Mouse (Mus musculus) urinary bladder, adult 2 months (tissue): ENCODE results near the gene Mrtfb. TPM values are rescaled to one million over a fixed set of nuclear protein-coding genes. Genes with fewer than 3 reads are reported as not detected.

ENCODE experiments used
- DNase-seq: peaks from one replicate; pipeline ENCODE4 v3.0.0; 2022; ENCODE audit warnings: low spot score
- polyA plus RNA-seq: library from polyadenylated mRNA; depleted of rRNA; stranded (reverse); fragments of >200 nt; gene quantifications from 2 replicates; pipeline ENCODE4 v1.2.3, GENCODE M21; 2012

The Mrtfb gene
- polyA plus RNA-seq, 1 experiment, result 8.1 TPM

DNA sequence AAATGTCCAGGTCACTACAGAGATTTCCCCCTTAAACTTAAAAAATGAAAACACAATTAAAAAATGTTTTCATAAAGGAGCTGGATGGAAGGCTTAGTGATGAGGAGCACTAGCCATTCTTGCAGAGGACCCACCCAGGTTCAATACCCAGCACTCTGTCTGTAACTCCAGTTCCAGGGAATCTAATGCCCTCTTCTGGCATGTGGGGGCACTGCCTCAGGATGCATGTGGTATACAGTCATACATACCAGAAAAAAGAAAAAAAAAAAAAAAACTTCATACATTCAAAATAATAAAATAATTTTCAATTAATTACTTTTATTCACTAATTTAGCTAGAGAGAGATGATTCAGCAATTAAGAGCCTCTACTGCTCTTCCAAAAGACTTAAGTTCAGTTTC is 95.0 kb downstream of the Mrtfb start:
- DNase-seq, result no peak

DNA sequence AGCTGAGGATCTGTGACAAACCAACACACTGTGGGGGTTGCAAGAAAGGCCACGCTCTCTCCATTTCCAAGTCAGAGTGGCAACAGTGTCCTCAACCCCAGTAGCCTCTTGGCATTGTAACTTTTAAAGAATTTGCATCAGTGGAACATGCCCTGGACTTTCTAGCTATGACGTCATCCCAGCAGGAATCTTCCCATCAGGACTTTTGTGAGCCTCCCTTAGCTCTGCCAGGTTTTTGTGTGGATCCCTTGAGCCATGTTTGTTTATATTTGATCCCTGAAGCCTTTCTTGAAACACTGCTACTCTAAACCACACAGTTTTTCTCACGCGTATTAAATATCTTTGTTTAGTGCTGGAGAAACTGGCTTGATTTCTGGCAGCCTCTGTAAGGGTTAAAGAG is 97.6 kb downstream of the Mrtfb start:
- DNase-seq, result no peak

DNA sequence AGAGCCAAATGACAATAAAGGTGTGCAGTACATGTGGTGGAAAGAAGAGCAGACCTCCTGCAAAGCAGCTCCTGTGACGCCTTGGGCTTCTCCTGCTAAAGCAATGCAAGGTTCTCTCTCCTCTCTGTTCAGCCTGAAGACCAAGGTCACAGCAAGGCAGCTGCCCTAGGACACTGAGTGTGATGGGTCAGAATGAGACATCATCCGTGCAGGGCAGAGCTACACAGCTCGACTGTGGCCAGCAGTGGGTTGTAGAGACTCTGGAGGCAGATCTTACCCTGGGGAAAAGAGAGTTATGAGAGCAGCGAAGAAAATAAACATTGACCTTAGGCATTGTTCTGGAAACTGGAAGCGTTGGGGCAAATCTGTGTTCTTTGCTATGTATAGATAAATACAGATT is 98.2 kb downstream of the Mrtfb start:
- no peak for DNase-seq

DNA sequence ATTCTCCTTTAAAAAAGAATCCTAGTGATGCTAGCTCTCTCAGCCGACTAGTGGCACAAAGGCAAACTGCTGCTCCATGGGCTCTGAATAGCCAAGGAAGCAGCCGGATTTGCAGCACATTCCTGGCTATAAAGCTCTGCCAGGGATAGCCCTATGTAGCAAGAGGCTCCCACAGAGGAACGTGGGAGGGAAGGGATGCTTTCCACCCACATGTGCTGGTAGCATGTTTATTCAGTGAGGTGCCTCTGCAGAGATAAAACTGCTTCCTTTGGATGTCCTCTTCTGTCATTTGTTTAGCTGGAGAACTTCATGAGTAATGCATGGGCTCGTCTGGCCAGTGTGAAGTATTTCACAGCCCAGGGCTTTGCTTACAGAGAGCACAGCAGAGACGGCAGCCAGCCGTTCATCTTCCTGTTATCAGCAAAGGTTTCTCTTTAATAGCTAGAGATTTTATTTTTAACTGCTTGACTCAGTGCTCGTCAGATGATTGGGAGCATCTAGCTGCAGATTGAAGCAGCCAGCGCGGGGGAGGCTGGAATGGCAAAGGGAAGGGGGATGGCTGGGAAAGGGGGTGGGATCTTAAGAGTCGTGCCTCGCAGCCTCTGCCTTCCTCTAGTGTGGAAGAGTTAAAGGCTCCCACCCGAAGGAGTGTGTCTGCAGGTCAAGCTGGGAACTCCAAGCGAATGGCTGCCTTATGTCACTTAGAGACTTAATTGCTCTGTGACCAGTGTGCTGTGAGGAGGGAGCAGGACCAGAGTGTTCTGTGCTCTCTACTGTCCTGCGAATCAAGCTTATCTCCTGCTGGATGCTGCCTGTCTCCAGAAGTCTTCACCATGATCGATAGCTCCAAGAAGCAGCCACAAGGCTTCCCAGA is 101.8 kb downstream of the Mrtfb start:
- no peak for DNase-seq

DNA sequence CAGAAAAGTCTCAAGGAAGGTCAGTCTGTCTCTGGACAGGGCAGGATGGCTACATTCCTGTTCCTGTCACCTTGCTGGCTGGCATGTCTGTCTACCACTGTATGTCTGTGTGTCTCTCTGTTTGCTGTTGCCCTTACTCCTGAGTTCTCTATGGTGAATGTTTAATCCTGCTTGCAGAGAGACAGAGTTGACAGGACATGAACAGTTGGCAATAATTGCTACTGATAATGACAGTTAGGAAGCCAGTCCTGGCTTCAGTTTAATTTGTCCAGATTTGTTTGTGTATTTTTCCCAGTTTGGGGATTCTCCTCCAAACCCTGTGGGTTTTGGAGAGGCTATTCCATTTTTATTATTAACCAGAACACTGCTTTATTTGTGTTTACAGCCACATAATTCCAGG is 102.5 kb downstream of the Mrtfb start:
- no peak for DNase-seq

DNA sequence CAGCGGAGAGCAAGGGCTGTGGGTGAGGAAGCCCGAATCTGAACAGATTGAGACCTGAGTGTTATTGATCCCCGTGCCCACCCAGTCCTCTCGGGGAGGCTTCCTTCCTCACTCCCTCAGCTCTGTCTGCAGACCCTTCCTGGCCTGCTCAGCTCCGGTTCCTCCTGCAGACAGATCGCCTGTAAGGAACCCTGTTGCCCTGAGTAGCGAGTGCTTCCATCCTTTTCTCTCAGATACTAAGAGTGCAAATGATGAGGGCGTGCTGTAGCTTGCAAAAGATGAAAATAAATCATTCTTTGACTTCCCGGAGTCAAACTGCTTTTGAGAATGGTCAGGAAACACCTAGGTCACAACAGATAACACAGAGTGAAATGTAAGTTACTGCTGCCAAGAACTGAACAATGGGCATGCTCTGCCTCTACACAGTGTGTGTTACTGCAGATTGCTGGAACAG is 103.2 kb downstream of the Mrtfb start:
- no peak for DNase-seq

DNA sequence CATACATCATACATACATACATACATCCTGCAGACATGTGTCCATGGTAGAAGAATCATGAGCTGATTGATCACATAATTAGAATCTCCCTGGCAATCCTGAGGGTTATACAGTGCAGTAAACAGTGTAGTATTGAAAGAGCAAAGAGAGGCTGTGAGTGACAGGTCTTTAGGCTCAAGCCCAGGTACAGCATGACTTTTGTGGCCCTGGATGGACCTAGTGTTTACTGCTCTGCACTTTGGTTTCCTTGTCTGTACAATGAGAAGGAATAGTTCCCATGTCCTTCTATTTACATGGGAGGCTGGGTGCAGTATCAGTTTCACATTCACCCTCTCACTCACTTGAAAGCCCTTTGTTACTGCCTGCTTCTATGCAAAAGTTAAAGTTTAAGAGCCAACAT is 103.9 kb downstream of the Mrtfb start:
- DNase-seq, result no peak

DNA sequence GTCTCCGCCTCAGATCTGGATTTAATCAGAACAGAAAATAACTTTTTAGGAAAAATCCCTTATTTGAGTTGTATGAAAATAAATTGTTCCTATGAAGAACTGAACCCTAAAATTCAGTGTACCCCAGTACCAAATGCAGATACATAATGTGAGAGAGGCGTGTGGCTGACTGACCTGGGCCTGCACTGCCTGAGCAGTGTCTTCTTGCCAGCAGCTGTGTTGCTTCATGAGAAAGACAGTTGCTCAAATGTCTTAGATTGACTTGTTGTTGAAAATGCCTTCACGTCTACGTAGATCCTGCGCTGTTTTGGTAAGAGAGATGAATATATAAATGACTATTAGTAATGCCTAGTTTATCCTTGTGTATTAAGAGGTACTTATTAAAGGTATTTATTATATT is 104.6 kb downstream of the Mrtfb start:
- DNase-seq, result no peak

DNA sequence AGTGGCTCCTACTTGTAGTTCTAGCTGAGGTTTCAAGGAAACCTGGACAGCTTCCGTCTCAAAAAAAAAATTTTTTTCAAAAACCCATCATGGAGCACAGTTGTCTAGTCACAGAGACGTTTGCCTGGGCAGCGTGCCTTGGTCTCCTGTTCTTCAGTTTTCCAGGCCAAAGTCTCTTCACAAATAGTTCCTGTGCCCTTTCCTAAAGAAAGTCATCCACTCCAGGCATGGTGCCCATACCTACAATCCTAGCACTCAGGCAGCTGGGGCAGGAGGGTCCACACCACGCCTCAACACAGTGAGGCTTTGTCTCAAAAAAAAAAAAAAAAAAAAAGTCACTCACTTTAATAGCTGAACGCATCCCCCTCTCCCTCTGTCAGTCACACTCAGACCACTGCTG is 106.9 kb downstream of the Mrtfb start:
- DNase-seq, result no peak

DNA sequence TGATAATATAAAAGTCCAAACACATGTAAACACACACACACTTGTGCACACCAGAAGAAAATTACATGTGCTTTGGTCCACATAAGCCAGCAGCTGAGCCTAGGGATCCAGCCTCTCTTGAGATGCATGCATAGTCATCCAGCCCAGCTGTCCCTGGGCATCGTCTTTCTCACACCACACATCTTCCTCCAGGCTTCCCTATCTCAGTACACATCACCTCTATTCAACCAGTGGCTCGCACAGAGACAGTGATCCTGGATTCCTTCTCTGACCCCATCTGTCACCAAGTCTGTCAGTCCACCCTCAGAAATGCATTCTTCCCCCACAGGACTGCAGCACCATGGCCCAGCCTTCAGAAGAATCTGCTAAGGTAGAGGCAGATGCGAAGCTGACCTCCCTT is 107.9 kb downstream of the Mrtfb start:
- no peak for DNase-seq

DNA sequence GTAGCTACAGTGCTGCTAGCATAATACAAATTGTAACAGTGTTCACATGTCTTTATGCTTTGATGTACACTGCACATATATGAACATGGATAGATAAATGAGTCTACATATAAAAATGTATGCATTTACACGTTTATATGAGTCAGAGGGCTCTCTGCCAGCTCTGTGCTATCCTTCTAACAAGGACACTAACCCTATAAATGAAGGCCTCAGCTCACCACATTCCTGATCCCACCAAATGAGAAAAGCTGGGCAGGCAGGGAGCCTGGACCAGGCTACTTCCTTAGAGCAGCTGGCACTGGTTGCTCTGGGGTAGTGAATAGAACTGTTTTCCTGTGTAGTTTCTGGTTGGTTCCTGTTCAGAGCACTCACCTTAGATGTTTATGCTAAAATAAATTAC is 110.0 kb downstream of the Mrtfb start:
- DNase-seq, result no peak

DNA sequence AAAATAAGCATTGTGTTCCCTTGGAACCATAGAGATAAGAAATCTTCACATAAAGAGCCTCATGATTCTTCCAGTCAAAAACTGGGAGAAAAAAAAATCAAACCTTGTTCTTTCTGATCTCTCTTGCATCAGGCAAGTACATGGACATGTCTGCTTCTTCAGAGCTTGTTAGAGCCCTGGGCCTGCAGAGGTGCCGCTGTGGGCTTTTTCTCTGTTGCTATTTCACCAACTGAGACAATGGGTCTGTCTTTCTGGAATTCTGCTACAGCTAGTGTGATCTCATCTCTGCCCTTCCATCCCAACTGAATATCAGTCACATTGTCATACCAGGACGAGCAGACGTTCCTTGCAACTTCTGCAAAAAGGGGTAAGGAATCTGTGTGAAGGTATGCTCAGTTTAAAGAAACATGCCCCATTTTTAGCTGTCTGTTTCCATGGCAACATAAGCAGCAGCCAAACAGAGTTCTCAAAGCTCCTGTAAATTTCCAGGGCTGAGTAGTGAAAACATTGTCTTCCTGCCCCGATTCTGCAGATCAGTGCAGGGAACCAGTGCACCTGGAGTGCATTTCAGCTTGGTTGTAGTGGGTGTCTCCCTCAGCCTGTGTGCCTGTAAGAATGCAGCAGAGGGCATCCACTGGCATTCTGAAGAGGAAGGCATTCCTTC is 110.7 kb downstream of the Mrtfb start:
- no peak for DNase-seq

DNA sequence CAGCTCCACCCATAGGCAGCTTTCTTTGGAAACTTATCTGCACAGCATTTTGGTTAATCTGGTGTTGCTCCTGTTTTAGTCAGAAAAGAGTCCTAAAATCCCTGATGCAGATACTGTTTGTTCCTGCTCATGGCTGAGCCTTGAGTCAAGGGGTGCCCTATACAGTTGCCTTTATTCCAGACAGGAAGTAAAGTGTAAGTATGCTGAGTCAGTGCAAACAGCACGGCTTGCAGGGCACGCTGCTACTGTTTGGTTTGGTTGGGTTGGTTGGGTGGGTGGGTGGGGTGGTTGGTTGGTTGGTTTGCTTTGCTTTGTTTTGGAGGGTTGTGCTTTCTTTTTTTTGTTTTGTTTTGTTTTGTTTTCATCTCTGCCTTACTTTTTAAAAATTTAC is 111.2 kb downstream of the Mrtfb start:
- DNase-seq, result no peak

DNA sequence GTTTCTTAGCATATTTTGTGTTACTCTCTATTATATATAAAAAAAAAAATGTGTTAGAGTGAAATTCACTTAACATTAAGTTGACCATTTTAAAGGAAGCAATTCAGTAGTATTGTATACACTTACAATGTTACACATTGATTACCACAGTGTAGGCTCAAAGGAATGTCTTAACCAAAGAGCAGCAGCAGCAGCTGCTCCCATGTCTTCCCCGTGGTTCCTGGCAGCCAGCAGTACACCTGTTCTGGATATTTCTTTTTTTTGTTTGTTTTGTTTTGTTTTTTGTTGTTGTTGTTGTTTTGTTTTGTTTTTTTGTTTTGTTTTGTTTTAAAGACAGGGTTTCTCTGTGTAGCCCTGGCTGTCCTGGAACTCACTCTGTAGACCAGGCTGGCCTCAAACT is 112.4 kb downstream of the Mrtfb start:
- no peak for DNase-seq

DNA sequence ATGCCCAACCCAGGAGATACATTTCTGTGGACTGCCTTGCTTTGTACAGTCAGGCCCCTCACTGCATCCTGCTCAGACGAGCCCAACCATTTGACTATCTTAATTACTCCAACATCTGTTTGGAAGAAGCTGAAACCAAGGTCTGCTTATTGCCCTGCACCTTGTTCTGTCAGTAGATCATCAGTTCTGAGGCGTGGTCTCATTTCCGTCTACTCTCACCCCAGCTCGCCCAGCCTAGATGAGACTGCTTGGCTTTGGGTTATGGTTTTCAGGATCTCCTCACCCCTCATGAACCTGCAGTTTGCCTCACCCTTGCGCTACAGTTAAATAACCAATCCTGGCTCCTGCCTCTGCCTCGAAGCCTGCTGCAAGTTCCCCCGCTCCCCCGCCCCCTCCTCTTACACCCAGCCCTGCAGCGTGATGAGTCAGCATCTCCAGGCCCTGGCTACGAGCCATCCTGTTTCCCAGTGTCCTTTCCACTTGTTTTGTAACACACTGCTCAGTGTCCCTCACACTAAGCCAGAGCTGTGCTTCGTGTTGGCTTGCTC is 115.5 kb downstream of the Mrtfb start:
- peak; percentile 49 for DNase-seq

DNA sequence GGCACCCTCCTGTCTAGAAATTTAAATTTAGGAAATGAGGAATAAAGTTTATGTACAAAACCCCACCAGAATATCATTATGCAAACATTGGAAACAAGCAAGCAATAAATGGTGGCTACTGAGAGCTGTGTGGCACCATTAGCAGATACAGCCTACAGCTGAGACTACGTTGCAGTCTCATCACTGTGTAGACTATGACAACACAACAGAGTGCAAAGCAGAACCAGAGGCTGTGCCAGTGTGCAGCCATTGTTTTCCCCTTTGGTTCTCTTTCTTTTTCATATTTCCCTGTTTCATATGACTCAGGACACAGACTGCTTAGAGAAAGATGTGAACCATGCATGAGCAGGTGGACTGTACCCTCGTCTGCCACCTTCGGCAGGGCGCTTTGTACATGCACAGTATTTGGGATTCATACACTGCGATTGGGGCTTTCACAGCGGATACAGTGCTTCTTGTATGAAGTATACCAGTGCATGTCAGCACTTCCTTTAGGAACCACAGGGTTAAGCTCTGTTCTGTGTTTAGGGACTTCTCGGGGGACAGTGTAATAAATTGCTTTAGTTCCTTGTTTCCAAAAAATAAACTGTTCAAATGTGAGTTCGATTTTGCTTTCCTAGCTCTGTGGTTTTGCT is 116.7 kb downstream of the Mrtfb start:
- DNase-seq, result no peak

DNA sequence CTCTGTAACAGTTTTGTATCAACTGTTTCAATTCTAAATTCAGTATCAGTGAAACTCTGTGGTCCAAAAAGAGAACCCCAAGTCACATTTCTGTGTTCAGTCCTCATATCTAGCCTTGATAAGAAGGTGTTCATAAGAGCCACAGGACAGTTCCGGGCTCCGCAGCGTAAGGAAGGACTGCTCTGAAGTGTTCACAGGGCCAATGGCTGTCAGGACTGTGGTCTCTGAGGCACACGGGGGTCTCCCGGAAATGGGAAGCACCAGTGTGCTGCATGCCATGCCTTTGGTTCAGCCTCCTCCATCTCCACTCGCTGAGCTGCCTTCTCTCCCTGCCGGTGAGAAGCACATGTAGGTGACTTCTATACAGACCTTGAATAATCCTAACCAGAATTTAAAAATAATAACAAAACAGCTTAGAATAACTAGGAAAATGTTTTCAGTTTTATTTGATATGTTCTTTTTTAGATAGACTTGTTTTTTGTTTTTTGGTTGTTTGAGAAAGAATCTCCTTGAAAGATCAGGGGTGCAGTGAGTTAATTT is 120.7 kb downstream of the Mrtfb start:
- DNase-seq, result no peak

DNA sequence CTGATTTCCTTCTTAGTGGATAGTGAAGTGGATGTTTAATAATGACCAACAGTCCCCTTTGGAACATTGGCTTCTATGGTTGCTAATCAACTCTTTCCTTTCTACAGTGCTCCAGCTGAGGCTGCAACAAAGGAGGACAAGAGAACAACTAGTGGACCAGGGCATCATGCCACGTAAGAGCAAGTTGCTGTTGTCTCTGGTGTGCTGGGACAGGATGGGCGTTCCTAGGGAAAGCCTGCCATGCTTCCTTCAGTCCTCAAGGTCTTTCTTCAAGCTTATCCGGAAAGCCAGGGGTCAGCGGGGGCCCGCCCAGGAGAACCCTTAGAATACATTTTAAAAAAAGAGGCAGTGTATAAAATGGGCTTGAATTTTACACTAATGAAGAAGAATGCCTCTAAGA is 121.9 kb downstream of the Mrtfb start:
- no peak for DNase-seq

DNA sequence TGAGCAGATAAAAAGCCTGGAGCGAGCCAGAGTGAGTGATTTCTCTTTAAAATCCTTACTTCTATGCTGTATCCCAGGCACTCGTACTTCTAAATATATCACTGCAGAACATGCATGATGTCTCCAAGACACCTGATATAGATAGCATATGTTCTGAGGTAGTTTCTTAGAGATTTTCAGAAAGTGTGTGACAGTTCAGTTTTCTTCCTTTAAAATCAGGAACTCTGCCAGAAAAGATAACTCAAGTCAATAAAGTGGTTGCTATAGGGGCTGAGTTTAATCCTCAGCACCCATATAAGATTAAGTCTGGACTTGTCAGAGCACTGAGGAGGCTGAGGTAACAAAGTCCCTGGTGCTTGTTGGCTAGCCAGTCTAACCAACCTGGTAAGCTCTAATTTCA is 123.6 kb downstream of the Mrtfb start:
- no peak for DNase-seq

DNA sequence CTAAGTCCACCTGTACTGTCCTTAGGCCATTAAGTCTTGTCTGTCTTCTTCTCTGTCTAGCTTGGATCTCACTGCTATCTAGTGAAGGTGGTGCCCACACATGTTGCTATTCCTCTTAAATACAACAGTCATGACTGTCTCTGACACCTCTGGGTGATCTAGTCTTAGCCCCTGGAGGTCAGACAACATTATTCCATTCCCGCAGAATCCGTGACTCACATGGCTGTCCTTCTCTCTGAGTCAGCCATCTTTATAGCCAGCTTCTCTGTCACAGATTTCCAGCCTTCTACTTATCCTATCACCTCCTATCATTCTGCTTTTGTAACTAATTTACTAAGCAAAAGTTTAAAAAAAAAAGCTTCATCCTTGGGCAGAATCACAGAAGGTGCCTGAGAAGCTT is 125.5 kb downstream of the Mrtfb start:
- DNase-seq, result no peak

DNA sequence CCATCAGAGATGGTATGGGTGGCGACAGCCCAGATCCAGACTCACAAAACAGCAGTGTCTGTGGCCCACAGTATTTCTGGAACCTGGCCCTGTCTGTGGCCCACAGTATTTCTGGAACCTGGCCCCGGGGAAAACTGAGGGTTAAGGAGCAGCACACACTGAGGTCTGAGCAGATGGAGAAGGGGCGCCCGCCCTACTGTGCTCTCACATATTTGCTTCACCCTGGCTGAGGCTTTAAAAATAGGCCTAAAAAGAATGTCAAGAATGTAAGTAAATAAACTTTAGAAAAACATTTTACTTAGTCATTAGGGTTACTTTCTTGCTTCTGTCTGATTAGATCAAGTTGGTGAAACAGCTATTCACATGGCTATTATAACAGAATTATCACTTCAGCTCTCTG is 131.0 kb downstream of the Mrtfb start:
- DNase-seq, result no peak

DNA sequence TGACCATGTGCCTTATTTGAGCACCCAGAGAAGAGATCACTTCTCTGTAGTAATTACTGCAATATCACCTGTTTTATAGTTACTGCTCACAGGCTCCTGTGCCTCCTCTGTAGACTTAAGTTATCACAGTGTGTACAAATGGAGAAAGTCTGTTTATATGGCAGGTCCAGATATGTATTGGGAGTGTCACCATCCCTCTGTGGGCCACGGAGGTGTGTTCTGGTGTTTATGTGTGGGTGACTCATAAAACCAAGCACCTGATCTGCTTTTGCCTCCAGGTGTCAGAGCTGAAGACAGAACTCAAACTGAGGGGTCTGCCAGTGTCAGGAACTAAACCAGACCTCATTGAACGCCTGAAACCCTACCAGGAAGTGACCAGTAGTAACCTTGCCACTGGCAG is 144.1 kb downstream of the Mrtfb start:
- no peak for DNase-seq
